Mouse (Mus musculus) liver, adult 2 months (tissue): ENCODE measurements at regions not wholly inside any gene's neighbourhood (a gene's known extent, or its start where the extent isn't known, plus 50 kb on each side); places are given as distances from the start of the nearest gene placed in this dataset.

Experiments
- CTCF ChIP-seq: fragments of 200-500 bp; IDR thresholded peaks from 2 replicates; pipeline ENCODE4 v1.5.1; 2011; ENCODE audit warnings: low read depth, low read length, control low read depth
- POLR2A ChIP-seq: fragments of 200-500 bp; IDR thresholded peaks from 2 replicates; pipeline ENCODE4 v1.6.1; 2011; ENCODE audit warnings: low read length, control low read depth; ENCODE audit not compliant: insufficient read depth; ENCODE audit errors: extremely low read depth

GRCm38 (mm10) chr5:4500599-4500998, 257.2 kb downstream of the Fzd1 start:
- TF ChIP-seq POLR2A (no peak), CTCF (no peak)
